Mouse (Mus musculus): ENCODE results near the gene Gpr146. TPM values are rescaled to one million over a fixed set of nuclear protein-coding genes. Genes with fewer than 3 reads are reported as not detected.
A peak's percentile ranks its signal among the peaks of the same experiment; 100 is the strongest.

The Gpr146 gene
- polyA plus RNA-seq, 1 experiment from 2014 or later, result 1.9 TPM

GRCm38 (mm10) chr5:139344687-139345363 lies 32.7 kb upstream of the Gpr146 start:
- ATAC-seq (ENCODE audit: insufficient number of reproducible peaks, insufficient read depth, low FRiP score, low TSS enrichment), result peak; percentile 74; the same call in 1 of the 2 replicates
- Histone ChIP-seq H3K9me3 (no peaks in the 10 kb centered on the region), H3K4me3 (peak overlapping the region; percentile 72), H3K27ac (peak overlapping the region; percentile 86), H3K9ac (peak overlapping the region; percentile 89), H3K4me2 (replicated peaks) (peak overlapping the region; percentile 96), H3K36me3 (peaks cover 27% of the 10 kb centered on the region), H3K4me1 (peaks cover 21% of the 10 kb centered on the region), H3K27me3 (no peaks in the 10 kb centered on the region)
- WGBS, result under 1% methylated on average over 33 of the region's 33 CpGs

GRCm38 (mm10) chr5:139345364-139345714 lies 32.2 kb upstream of the Gpr146 start:
- Histone ChIP-seq H3K4me1 (peaks cover 23% of the 10 kb centered on the region), H3K36me3 (peaks cover 22% of the 10 kb centered on the region), H3K4me2 (replicated peaks) (peak overlapping the region; percentile 96), H3K9ac (no peak overlapping the region), H3K4me3 (peak overlapping the region; percentile 72), H3K9me3 (no peaks in the 10 kb centered on the region), H3K27ac (peak overlapping the region; percentile 47; the same call in 1 of the 2 replicates), H3K27me3 (no peaks in the 10 kb centered on the region)
- WGBS, result 13% methylated on average over 5 of the region's 5 CpGs
- ATAC-seq (ENCODE audit: insufficient number of reproducible peaks, insufficient read depth, low FRiP score, low TSS enrichment), result no peak

GRCm38 (mm10) chr5:139347225-139347624 lies 30.3 kb upstream of the Gpr146 start:
- Histone ChIP-seq H3K27me3 (0 out of 2 replicates have a peak, but pooled peaks cover under 1% of the 10 kb centered on the region), H3K9me3 (no peaks in the 10 kb centered on the region), H3K4me2 (replicated peaks) (no peak overlapping the region), H3K9ac (0 out of 2 replicates have a peak overlapping the region, but pooled peaks have one; percentile 12), H3K36me3 (peaks cover 6% of the 10 kb centered on the region), H3K4me3 (no peak overlapping the region), H3K4me1 (peaks cover 40% of the 10 kb centered on the region), H3K27ac (no peak overlapping the region)
- no peak for ATAC-seq (ENCODE audit: insufficient number of reproducible peaks, insufficient read depth, low FRiP score, low TSS enrichment)
- 37% methylated on average over 1 of the region's 1 CpGs for WGBS

GRCm38 (mm10) chr5:139349713-139350112 lies 27.8 kb upstream of the Gpr146 start:
- H3K9me3 ChIP-seq, result no peaks in the 10 kb centered on the region
- H3K4me3 ChIP-seq, result no peak overlapping the region
- no peak overlapping the region for H3K27ac ChIP-seq
- H3K4me1 ChIP-seq, result peaks cover 25% of the 10 kb centered on the region
- no peak overlapping the region for H3K9ac ChIP-seq
- 76% methylated on average over 6 of the region's 6 CpGs for WGBS
- H3K4me2 ChIP-seq (replicated peaks), result no peak overlapping the region
- no peak for ATAC-seq (ENCODE audit: insufficient number of reproducible peaks, insufficient read depth, low FRiP score, low TSS enrichment)
- H3K36me3 ChIP-seq, result no peaks in the 10 kb centered on the region
- H3K27me3 ChIP-seq, result peaks cover 4% of the 10 kb centered on the region; the same call in 1 of the 2 replicates

GRCm38 (mm10) chr5:139351134-139351533 lies 26.4 kb upstream of the Gpr146 start, which contains the start of gene Cox19:
Cox19 (minus strand) TSS chr5:139351418.
- H3K36me3 ChIP-seq, result no peaks in the 10 kb centered on the region
- H3K4me1 ChIP-seq, result peaks cover 22% of the 10 kb centered on the region
- H3K4me3 ChIP-seq, result no peak within 1 kb of the TSS
- peaks cover 4% of the 10 kb centered on the region; the same call in 1 of the 2 replicates for H3K27me3 ChIP-seq
- H3K27ac ChIP-seq, result peak within 1 kb of the TSS; percentile 38
- ATAC-seq (ENCODE audit: insufficient number of reproducible peaks, insufficient read depth, low FRiP score, low TSS enrichment), result no peak
- no peaks in the 10 kb centered on the region for H3K9me3 ChIP-seq
- H3K9ac ChIP-seq, result peak within 1 kb of the TSS; percentile 34; the same call in 1 of the 2 replicates
- peak within 1 kb of the TSS; percentile 25 for H3K4me2 ChIP-seq (replicated peaks)
- 60% methylated on average over 5 of the region's 5 CpGs for WGBS

- peaks cover 22% of the 10 kb centered on the region for H3K4me1 ChIP-seq
- H3K27me3 ChIP-seq, result peaks cover 4% of the 10 kb centered on the region; the same call in 1 of the 2 replicates
- peak overlapping the region; percentile 34; the same call in 1 of the 2 replicates for H3K9ac ChIP-seq
- H3K27ac ChIP-seq, result peak overlapping the region; percentile 38
- H3K9me3 ChIP-seq, result no peaks in the 10 kb centered on the region
- H3K4me3 ChIP-seq, result no peak overlapping the region
- 31% methylated on average over 8 of the region's 8 CpGs for WGBS
- no peaks in the 10 kb centered on the region for H3K36me3 ChIP-seq
- ATAC-seq (ENCODE audit: insufficient number of reproducible peaks, insufficient read depth, low FRiP score, low TSS enrichment), result no peak; the same call in 1 of the 2 replicates
- H3K4me2 ChIP-seq (replicated peaks), result peak overlapping the region; percentile 25
Measured at GRCm38 (mm10) chr5:139351628-139352027, 25.9 kb upstream of the Gpr146 start.

- peaks cover 4% of the 10 kb centered on the region; the same call in 1 of the 2 replicates for H3K27me3 ChIP-seq
- ATAC-seq (ENCODE audit: insufficient number of reproducible peaks, insufficient read depth, low FRiP score, low TSS enrichment), result no peak
- WGBS, result 52% methylated on average over 6 of the region's 6 CpGs
- H3K9ac ChIP-seq, result peak within 1 kb of the TSS; percentile 34; the same call in 1 of the 2 replicates
- H3K36me3 ChIP-seq, result no peaks in the 10 kb centered on the region
- no peak within 1 kb of the TSS for H3K4me3 ChIP-seq
- H3K4me2 ChIP-seq (replicated peaks), result peak within 1 kb of the TSS; percentile 25
- peak within 1 kb of the TSS; percentile 38 for H3K27ac ChIP-seq
- peaks cover 22% of the 10 kb centered on the region for H3K4me1 ChIP-seq
- no peaks in the 10 kb centered on the region for H3K9me3 ChIP-seq
Measured at GRCm38 (mm10) chr5:139352317-139352716, 25.2 kb upstream of the Gpr146 start, which contains the start of gene Cyp2w1. Cyp2w1 (plus strand) TSS chr5:139352617.

- no peak overlapping the region for H3K9ac ChIP-seq
- peaks cover 4% of the 10 kb centered on the region; the same call in 1 of the 2 replicates for H3K27me3 ChIP-seq
- H3K4me2 ChIP-seq (replicated peaks), result no peak overlapping the region
- ATAC-seq (ENCODE audit: insufficient number of reproducible peaks, insufficient read depth, low FRiP score, low TSS enrichment), result no peak
- H3K9me3 ChIP-seq, result no peaks in the 10 kb centered on the region
- peaks cover 22% of the 10 kb centered on the region for H3K4me1 ChIP-seq
- H3K4me3 ChIP-seq, result no peak overlapping the region
- H3K27ac ChIP-seq, result no peak overlapping the region
- no peaks in the 10 kb centered on the region for H3K36me3 ChIP-seq
- WGBS, result 56% methylated on average over 10 of the region's 10 CpGs
Measured at GRCm38 (mm10) chr5:139353496-139353895, 24.0 kb upstream of the Gpr146 start.

GRCm38 (mm10) chr5:139353946-139354345 lies 23.6 kb upstream of the Gpr146 start:
- Histone ChIP-seq H3K27ac (no peak overlapping the region), H3K4me3 (no peak overlapping the region), H3K4me2 (replicated peaks) (no peak overlapping the region), H3K4me1 (peaks cover 22% of the 10 kb centered on the region), H3K9me3 (no peaks in the 10 kb centered on the region), H3K9ac (no peak overlapping the region), H3K36me3 (no peaks in the 10 kb centered on the region), H3K27me3 (peaks cover 4% of the 10 kb centered on the region; the same call in 1 of the 2 replicates)
- ATAC-seq (ENCODE audit: insufficient number of reproducible peaks, insufficient read depth, low FRiP score, low TSS enrichment), result no peak
- 85% methylated on average over 11 of the region's 11 CpGs for WGBS

- WGBS, result 37% methylated on average over 19 of the region's 19 CpGs
- Histone ChIP-seq H3K36me3 (no peaks in the 10 kb centered on the region), H3K27ac (no peak overlapping the region), H3K9me3 (no peaks in the 10 kb centered on the region), H3K9ac (no peak overlapping the region), H3K4me3 (no peak overlapping the region), H3K27me3 (peaks cover 4% of the 10 kb centered on the region; the same call in 1 of the 2 replicates), H3K4me2 (replicated peaks) (no peak overlapping the region), H3K4me1 (peaks cover 20% of the 10 kb centered on the region)
- ATAC-seq (ENCODE audit: insufficient number of reproducible peaks, insufficient read depth, low FRiP score, low TSS enrichment), result no peak
Measured at GRCm38 (mm10) chr5:139355235-139355772, 22.2 kb upstream of the Gpr146 start.

- 76% methylated on average over 2 of the region's 2 CpGs for WGBS
- Histone ChIP-seq H3K27me3 (no peaks in the 10 kb centered on the region), H3K4me2 (replicated peaks) (no peak overlapping the region), H3K9me3 (no peaks in the 10 kb centered on the region), H3K36me3 (no peaks in the 10 kb centered on the region), H3K4me1 (0 out of 2 replicates have a peak, but pooled peaks cover 11% of the 10 kb centered on the region), H3K9ac (no peak overlapping the region), H3K27ac (no peak overlapping the region), H3K4me3 (no peak overlapping the region)
- no peak for ATAC-seq (ENCODE audit: insufficient number of reproducible peaks, insufficient read depth, low FRiP score, low TSS enrichment)
Measured at GRCm38 (mm10) chr5:139358653-139359052, 18.8 kb upstream of the Gpr146 start.

- 94% methylated on average over 5 of the region's 5 CpGs for WGBS
- H3K4me3 ChIP-seq, result no peak overlapping the region
Measured at GRCm38 (mm10) chr5:139359244-139359643, 18.3 kb upstream of the Gpr146 start.

More at GRCm38 (mm10) chr5:139359244-139359643, 18.3 kb upstream of the Gpr146 start:
- Histone ChIP-seq H3K4me1 (peaks cover 12% of the 10 kb centered on the region), H3K4me2 (replicated peaks) (no peak overlapping the region), H3K27ac (no peak overlapping the region), H3K9ac (no peak overlapping the region), H3K9me3 (no peaks in the 10 kb centered on the region), H3K27me3 (no peaks in the 10 kb centered on the region), H3K36me3 (no peaks in the 10 kb centered on the region)
- ATAC-seq (ENCODE audit: insufficient number of reproducible peaks, insufficient read depth, low FRiP score, low TSS enrichment), result no peak
